ENCODE assay signal across 8 mouse cellular contexts in genomic region chr10:99269301-99269701, GRCm38 (mm10). TPM values are rescaled to one million over a fixed set of nuclear protein-coding genes. Genes with fewer than 3 reads are reported as not detected.
DNase-seq lines count a peak whose midpoint lies in the region; ATAC-seq and TF ChIP-seq lines count a peak whose summit lies in the region.

No protein-coding gene starts in this region.

- 12% methylated on average over 4 of the region's 4 CpGs for WGBS in heart, embryonic 10.5 days
- WGBS in hindbrain, embryonic 10.5 days = 8% methylated on average over 4 of the region's 4 CpGs

- no peak overlapping the region for H3K4me3 ChIP-seq in heart, embryonic 10.5 days
- peak overlapping the region; percentile 20; the same call in 1 of the 2 replicates for H3K4me3 ChIP-seq in hindbrain, embryonic 10.5 days

- no peak for TF ChIP-seq POLR2A in brain, embryonic 14.5 days (IDR thresholded peaks at IDR 0.05; ENCODE audit: borderline replicate concordance, extremely low read depth, insufficient read depth, insufficient read length, poor library complexity, severe bottlenecking)

- no peaks in the 10 kb centered on the region for H3K27me3 ChIP-seq in heart, embryonic 10.5 days (ENCODE audit: insufficient read depth, poor library complexity, severe bottlenecking)
- peaks cover 47% of the 10 kb centered on the region for H3K27me3 ChIP-seq in hindbrain, embryonic 10.5 days (ENCODE audit: insufficient read depth, poor library complexity, severe bottlenecking)

- no peaks in the 10 kb centered on the region for H3K9me3 ChIP-seq in heart, embryonic 10.5 days
- H3K9me3 ChIP-seq in hindbrain, embryonic 10.5 days = no peaks in the 10 kb centered on the region

- ATAC-seq in megakaryocyte, adult 5-6 weeks (ENCODE audit: poor library complexity, severe bottlenecking) = 0 out of 2 replicates have a peak, but pooled peaks have one; percentile 0
- no peak for ATAC-seq in CD4-positive, CD25-positive, alpha-beta regulatory T cell, adult 4 months
- ATAC-seq in inflammation-experienced regulatory T-cells, adult 6 months = no peak

- TF ChIP-seq CTCF in brain, embryonic 14.5 days (IDR thresholded peaks at IDR 0.05; ENCODE audit: borderline replicate concordance, extremely low read depth, insufficient read depth, insufficient read length) = no peak

- peak overlapping the region; percentile 63 for H3K27ac ChIP-seq in heart, embryonic 10.5 days
- H3K27ac ChIP-seq in hindbrain, embryonic 10.5 days = peak overlapping the region; percentile 79

- no peak for DNase-seq in heart, embryonic 10.5 days (ENCODE audit: low spot score)
- no peak for DNase-seq in heart, adult 18-20 months
- peak; percentile 84 for DNase-seq in brain, embryonic 14.5 days (ENCODE audit: low read depth)
- peak; percentile 57 for DNase-seq in hindbrain, embryonic 10.5 days (ENCODE audit: low spot score)
- no peak for DNase-seq in thymus, postnatal 14 days

- peaks cover 19% of the 10 kb centered on the region for H3K36me3 ChIP-seq in heart, embryonic 10.5 days
- H3K36me3 ChIP-seq in hindbrain, embryonic 10.5 days = peaks cover 8% of the 10 kb centered on the region

- H3K4me1 ChIP-seq in heart, embryonic 10.5 days = peaks cover 43% of the 10 kb centered on the region
- peaks cover 66% of the 10 kb centered on the region for H3K4me1 ChIP-seq in hindbrain, embryonic 10.5 days (replicated peaks)

RNA-seq across cellular contexts. Expression of gene Dusp6, which starts 6.3 kb away (rescaled TPM):
- polyA plus RNA-seq in heart, embryonic 10.5 days (2016; fragmentation: Nextera tagmentation; extraction: Ambion mirVana) = 58.5 and 65.3 TPM in 2 replicates
- 10 to 100 TPM; 14.0 to 16.0 TPM for total RNA-seq in heart, adult 18-20 months (2021)
- polyA plus RNA-seq in brain, embryonic 14.5 days (2012; rRNA removed) = 31.8 and 35.9 TPM in 2 replicates
- 38.2 and 63.0 TPM in 2 replicates for polyA plus RNA-seq in hindbrain, embryonic 10.5 days (2016; fragmentation: Nextera tagmentation; extraction: Ambion mirVana)
- 47.6 and 51.1 TPM in 2 replicates for total RNA-seq in megakaryocyte, adult 5-6 weeks (2015)
- 43.1 and 48.9 TPM in 2 replicates for total RNA-seq in megakaryocyte, adult 5-6 weeks (2017)
- polyA plus RNA-seq in CD4-positive, CD25-positive, alpha-beta regulatory T cell, adult 4 months (2017; shearing (Covaris generic)) = 10 to 100 TPM; 23.4 to 38.0 TPM
- 10 to 100 TPM; 32.8 to 52.8 (median 41.2) TPM for polyA plus RNA-seq in inflammation-experienced regulatory T-cells, adult 6 months (2017; shearing (Covaris generic))

Comparison
In these comparisons a context has a peak if more than half of its experiments do, and no peak if none do; other contexts are left out.
1. DNase-seq: peak in brain, embryonic 14.5 days (single experiment) and hindbrain, embryonic 10.5 days (single experiment); none in heart, embryonic 10.5 days (single experiment), heart, adult 18-20 months (0 of 2) and thymus, postnatal 14 days (single experiment).